Mouse (Mus musculus) brain, embryonic 14.5 days (tissue): ENCODE measurements around the gene Ddx51. TPM values are rescaled to one million over a fixed set of nuclear protein-coding genes. Genes with fewer than 3 reads are reported as not detected.
A peak's percentile ranks its signal among the peaks of the same experiment; 100 is the strongest.

ENCODE experiments used
- DNase-seq: peaks from one replicate; pipeline ENCODE4 v3.0.0-alpha.2; 2011; ENCODE audit warnings: low read depth
- CTCF ChIP-seq: fragments of 200-500 bp; IDR thresholded peaks from 2 replicates; pipeline ENCODE4 v1.5.1; 2012; ENCODE audit warnings: inconsistent platforms, mild to moderate bottlenecking, moderate library complexity, borderline replicate concordance; ENCODE audit not compliant: insufficient read depth, insufficient read length; ENCODE audit errors: extremely low read depth
- POLR2A ChIP-seq: fragments of 200-500 bp; IDR thresholded peaks from 2 replicates; pipeline ENCODE4 v1.6.1; 2012; ENCODE audit warnings: mild to moderate bottlenecking, inconsistent platforms, borderline replicate concordance; ENCODE audit not compliant: poor library complexity, insufficient read depth, insufficient read length, severe bottlenecking; ENCODE audit errors: extremely low read depth
- polyA plus RNA-seq: library from polyadenylated mRNA; depleted of rRNA; stranded (reverse); fragments of >200 nt; gene quantifications from 2 replicates; pipeline ENCODE4 v1.2.3, GENCODE M21; 2012; rRNA removed

Ddx51 gene
- 23.1 and 28.1 TPM in 2 replicates for polyA plus RNA-seq

DNA sequence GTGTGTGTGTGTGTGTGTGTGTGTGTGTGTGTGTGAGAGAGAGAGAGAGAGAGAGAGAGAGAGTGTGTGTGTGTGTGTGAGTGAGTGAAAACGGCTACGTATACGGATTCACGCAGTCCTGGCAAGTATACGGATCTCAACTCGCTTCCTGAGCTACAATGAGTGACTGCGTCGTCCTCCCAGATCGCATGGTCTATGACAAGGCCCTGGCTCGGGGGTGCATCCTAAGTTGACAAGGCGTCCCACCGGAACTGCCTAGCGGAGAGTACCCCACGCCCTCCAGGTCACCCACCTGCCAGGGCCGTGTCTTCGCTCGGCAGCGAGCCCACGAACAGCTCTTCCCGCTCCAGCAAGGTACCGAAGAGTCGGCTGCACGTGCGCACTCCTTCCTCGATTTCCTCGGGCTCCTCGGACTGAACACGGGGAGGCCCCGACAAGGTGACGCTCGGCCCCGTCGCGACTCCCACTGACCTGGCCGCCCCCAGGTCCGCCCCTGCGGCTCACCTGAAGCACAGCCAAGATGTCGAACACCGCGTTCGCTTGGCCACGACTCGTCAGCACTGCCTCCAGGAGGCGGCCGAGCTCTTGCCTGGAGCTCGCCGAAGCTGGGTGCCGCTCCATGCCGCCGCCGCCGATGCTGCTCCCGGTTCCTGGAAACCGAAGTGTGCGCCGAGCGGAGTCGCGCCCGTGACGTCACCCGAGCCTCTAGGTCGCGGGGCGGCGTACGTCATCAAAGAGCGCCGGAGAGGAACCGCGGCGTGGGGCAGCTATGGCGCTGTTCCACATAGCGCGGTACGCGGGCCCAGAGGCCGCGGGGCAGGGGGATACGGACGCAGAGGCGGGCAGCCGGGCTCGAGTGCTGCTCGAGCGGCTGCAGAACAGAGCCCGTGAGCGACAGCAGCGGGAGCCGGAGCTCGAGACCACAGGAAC is at the start of gene Ddx51, which contains the start of gene Noc4l:
Gene Ddx51 (plus strand): TSS at position 733 of the 930 bp plus-strand sequence.
Gene Noc4l (minus strand): TSS at position 699 of the 930 bp plus-strand sequence.
- TF ChIP-seq POLR2A (peak; percentile 81; the same call in 1 of the 2 replicates), CTCF (no peak)
- peak; percentile 98 for DNase-seq

DNA sequence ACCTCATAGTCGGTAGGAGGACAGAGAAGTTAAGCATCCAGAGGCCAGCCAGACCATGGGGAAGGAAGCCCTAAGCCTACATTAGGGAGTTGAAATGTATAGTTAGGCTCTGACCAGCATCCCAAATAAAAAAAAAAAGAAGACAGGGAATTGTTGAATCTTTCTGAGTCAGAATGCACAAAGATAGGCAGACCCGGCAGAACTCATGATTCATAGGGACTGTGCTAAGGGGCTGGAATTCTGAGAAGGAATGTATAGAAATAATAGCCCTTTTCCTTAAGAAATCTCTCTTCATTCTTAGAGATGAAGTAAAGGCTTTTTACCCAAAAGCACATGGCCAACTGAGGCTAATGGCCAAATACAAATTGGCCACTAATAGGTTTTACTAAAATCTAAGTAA is 48.9 kb upstream of the Ddx51 start:
- no peak for DNase-seq

DNA sequence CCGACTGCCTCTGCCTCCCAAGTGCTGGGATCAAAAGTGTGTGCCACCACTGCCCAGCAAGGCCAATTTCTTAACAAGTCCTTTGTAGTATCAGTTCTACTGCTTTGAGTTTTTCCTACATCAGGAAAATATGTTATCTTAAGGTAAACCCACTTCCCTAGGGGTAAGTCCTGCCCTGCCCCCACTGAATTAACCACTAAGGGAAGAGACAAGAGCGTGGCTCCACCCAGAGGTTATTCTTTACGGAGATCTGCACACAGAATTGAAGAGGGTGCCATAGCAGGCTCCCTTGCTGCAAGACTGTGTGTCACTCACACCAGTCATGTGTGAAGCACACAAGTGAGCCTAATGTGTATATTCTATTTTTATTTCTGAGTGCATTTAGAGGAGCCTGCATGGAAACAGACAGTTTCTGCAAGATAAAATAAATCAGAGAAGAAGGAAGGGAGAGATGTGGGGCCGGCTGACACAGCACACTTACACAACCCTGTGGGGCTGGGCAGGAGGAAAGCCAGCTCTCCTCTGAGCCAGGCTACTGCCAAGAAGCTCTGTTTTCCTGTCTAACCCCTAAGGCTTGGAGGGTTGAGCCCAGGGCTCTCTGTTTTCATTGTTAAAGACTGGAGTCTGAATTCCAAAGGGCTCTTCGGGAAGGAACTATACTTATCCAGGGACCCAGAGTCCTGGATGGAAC is 47.6 kb upstream of the Ddx51 start:
- TF ChIP-seq POLR2A (no peak), CTCF (no peak)
- DNase-seq = peak; percentile 11

More for the DNA sequence above, 48.9 kb upstream of the Ddx51 start:
- no peak for TF ChIP-seq POLR2A
- TF ChIP-seq CTCF = no peak

DNA sequence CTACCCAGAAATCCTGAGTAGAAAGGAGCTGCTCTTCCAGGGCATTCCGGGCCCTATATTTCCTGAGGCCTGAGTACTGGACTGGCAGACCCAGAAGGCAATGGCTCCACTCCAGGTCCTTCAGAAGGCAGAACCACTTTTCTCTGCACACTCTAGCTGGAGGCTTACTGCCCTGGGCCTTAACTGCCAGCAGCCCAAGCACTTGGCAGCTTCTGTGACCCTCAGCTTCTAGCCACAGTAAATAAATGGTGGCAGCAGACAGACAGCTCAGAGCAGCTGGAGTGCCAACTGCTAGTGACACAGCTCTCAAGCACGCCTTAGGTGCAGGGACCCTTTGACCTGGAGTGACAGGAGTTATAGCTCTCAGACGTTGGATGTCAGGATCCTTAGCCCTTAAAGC is 45.5 kb upstream of the Ddx51 start:
- TF ChIP-seq CTCF (no peak), POLR2A (no peak)
- no peak for DNase-seq

DNA sequence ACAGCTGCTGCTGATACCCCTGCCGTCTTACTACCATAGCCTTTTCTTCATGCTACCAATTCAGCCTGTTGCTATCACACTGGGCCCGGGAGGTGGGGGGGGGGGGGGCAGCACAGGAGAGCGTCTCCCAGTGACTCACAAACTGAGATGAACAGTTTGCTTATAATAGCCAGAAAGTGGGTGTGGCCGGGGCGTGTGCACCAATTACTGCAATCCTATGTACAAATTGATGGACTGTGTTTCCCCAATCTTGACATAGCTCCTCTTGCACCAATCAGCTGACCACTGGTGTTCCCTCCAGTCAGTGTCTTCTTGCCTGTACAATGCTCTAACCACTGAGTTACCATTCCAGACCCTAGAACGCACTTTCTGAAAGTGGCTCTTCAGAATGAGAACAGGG is 44.9 kb upstream of the Ddx51 start:
- TF ChIP-seq CTCF (no peak), POLR2A (no peak)
- DNase-seq = no peak

DNA sequence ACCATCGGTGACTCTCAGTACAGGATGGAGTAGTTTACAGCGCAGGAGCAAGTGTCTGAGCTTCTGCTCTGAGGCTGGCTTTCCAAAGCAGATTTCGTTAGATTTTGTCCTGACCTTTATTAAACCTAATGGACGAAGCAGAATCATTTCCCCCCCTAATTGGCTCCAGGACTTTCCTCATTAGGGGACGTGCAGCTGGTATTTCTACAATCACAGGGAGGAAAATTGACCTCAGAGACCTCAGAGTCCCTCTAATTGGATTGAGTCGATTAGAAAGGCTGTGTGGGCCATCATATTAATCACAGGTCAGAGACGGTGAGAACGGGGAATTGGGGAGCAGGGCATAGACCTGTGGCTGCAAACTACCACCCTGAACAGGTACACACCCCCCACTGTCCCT is 44.3 kb upstream of the Ddx51 start:
- DNase-seq = peak; percentile 23
- TF ChIP-seq POLR2A = no peak
- TF ChIP-seq CTCF = no peak

DNA sequence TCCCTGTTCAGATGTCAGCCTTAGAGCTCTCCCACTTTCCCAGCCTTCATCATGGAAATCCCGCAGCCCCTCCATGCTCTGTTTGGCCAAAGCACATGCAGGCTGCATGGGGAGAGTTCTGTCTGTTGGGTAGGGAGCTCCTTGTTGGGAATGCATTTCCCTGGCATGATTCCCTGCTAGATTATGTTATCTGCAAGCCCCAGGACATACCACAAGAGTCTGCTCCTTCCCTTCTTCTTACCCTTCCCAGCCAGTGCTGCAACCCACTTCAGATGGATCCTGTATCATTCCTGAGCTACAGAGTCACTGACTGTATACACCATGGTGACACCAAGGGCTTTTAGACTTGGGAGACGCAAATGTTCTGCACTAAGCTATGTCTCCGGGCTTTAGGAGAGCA is 43.8 kb upstream of the Ddx51 start:
- peak; percentile 8 for DNase-seq
- TF ChIP-seq CTCF = no peak
- no peak for TF ChIP-seq POLR2A

DNA sequence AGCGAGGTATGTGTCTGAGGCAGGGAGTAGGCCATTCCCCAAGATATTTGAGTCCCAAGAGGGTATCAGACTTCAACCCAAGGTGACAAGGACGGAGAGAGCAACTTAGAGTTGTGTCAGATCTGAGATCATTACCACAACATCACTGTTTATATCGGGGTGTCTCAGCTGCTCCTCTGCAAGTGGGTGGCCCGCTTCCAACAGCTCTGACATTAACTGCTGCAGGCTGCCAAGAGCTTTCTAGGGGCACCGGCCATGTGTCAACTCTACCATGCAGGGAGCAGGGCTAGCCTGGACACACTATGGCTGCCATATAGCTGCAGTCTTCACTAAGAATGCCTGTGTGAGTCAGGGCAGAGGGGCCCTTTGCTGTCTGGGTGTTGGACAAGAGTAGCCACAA is 43.4 kb upstream of the Ddx51 start:
- no peak for TF ChIP-seq CTCF
- TF ChIP-seq POLR2A = no peak
- no peak for DNase-seq

DNA sequence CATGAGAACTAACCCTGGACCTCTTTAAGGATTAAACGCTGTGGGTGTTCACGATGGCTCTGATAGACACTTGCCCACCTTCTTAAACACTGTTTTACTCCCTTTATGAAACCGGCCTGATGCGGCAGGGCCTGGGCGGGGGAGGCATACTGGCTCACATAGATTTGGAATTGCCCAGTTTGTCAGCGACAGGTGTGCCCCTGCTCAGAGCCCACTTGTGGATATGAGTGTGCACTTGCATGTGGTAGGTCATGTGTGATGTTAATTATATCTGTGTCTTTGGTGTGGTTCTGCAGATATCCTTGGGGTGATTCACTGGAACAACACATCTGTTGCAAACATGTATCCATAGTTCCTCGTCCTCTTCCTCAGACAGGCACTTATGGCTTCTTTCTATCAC is 42.8 kb upstream of the Ddx51 start:
- DNase-seq = no peak

DNA sequence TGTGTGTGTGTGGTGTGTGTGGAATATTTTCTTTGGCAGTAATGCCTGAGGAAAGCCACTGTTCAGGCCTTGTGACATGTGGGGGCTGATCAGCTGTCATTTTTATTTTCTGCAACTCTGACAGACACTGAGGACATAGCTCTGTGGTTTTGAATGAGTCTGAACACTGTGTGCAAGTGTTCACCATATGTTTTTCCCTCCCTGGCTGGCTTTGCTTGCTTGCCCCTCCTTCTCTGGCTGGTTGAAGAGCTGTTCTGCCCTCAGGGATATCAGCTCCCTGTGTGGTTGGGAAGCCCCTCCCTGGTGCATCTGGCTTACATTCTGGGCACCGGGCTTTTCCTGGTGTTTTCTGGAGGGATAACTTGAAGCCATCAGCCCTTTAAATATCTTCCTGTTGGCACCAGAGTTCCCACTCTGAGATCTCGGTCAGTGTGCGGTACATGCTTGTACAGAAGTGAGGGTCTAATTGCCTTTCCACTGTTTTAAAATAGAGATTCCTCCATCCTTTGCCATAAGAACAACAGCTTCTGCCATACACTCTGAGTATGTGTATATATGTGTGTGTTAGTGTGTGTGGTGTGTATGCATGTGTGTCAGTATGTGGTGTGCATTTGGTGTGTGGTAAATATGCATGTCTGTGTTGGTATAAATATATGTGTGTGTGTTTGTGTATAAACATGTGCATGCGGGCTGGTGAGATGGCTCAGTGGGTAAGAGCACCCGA is 41.7 kb upstream of the Ddx51 start:
- no peak for TF ChIP-seq POLR2A
- no peak for TF ChIP-seq CTCF
- DNase-seq = peak; percentile 87

More for the DNA sequence above, 42.8 kb upstream of the Ddx51 start:
- TF ChIP-seq POLR2A (no peak), CTCF (no peak)

DNA sequence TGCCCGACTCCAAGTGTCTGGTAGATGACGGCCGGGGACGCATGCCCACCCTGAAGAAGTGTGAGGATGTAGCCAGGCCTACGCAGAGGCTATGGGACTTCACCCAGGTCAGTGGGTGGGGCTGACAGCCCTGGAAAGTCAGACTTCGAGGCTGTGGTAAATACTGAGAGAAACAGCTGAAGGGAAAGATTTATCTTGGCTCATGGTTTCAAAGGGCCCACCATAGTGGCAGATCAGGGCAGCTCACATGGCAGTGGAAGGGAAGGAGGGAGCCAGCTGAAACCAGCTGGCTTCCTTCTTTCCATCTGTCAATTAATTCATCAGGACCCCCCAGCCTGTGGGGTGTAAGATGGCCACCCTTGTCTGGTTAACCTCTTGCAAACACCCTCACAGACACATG is 34.0 kb upstream of the Ddx51 start:
- no peak for DNase-seq
- TF ChIP-seq CTCF = no peak
- no peak for TF ChIP-seq POLR2A
